9 mouse cellular contexts compared by ENCODE assay signal in genomic region chr14:102510387-102510786, GRCm38 (mm10).
DNase-seq lines count a peak whose midpoint lies in the region; ATAC-seq lines count a peak whose summit lies in the region.
"Had no signal": no experiment of that assay in that cellular context is flagged by ENCODE, and none has a peak within 500 bp of the region (broad histone marks: within the 10 kb centered on the region; RNA-seq: fewer than 3 reads in every experiment).

No protein-coding gene starts in this region.

- H3K9ac ChIP-seq in hindbrain, embryonic 11.5 days (ENCODE audit: low read depth, low read length) = no peak overlapping the region
- no peak overlapping the region for H3K9ac ChIP-seq in hindbrain, embryonic 16.5 days (ENCODE audit: low read depth, low read length)
- H3K9ac ChIP-seq in intestine, embryonic 16.5 days (ENCODE audit: low read depth, low read length) = no peak overlapping the region
- no peak overlapping the region for H3K9ac ChIP-seq in neural tube, embryonic 11.5 days (ENCODE audit: low read length)

- H3K4me1 ChIP-seq in hindbrain, embryonic 11.5 days (replicated peaks; ENCODE audit: control insufficient read depth, insufficient read depth, low read length) = no peaks in the 10 kb centered on the region
- no peaks in the 10 kb centered on the region for H3K4me1 ChIP-seq in hindbrain, embryonic 16.5 days (ENCODE audit: control insufficient read depth, insufficient read depth, low read depth, low read length)
- H3K4me1 ChIP-seq in embryonic facial prominence, embryonic 10.5 days = peaks cover 18% of the 10 kb centered on the region
- no peaks in the 10 kb centered on the region for H3K4me1 ChIP-seq in intestine, embryonic 16.5 days (ENCODE audit: control insufficient read depth, insufficient read depth, low read length)
- H3K4me1 ChIP-seq in neural tube, embryonic 11.5 days (ENCODE audit: control insufficient read depth, insufficient read depth, low read length) = no peaks in the 10 kb centered on the region

- DNase-seq in hindbrain, embryonic 11.5 days (ENCODE audit: low spot score) = peak; percentile 79
- DNase-seq in adrenal gland, postnatal 25 days = peak; percentile 78
- peak; percentile 75 for DNase-seq in embryonic facial prominence, embryonic 10.5 days (ENCODE audit: low spot score)
- peak; percentile 44 to 47 for DNase-seq in left cerebral cortex, postnatal 36 days (ENCODE audit: low spot score in 2 of 2)
- peak; percentile 65 for DNase-seq in neural tube, embryonic 11.5 days (ENCODE audit: low spot score)
- peak; percentile 29 for DNase-seq in thymus, postnatal 25 days

- no peaks in the 10 kb centered on the region for H3K36me3 ChIP-seq in hindbrain, embryonic 11.5 days (ENCODE audit: control insufficient read depth, insufficient read depth, low read length)
- H3K36me3 ChIP-seq in hindbrain, embryonic 16.5 days (ENCODE audit: control insufficient read depth, insufficient read depth, low read length) = no peaks in the 10 kb centered on the region
- no peaks in the 10 kb centered on the region for H3K36me3 ChIP-seq in embryonic facial prominence, embryonic 10.5 days (replicated peaks)
- no peaks in the 10 kb centered on the region for H3K36me3 ChIP-seq in intestine, embryonic 16.5 days (ENCODE audit: control insufficient read depth, insufficient read depth, low read length)
- no peaks in the 10 kb centered on the region for H3K36me3 ChIP-seq in neural tube, embryonic 11.5 days (ENCODE audit: control insufficient read depth, insufficient read depth, low read length)

- no peak overlapping the region for H3K4me3 ChIP-seq in hindbrain, embryonic 11.5 days (ENCODE audit: low read depth, low read length)
- H3K4me3 ChIP-seq in hindbrain, embryonic 16.5 days (ENCODE audit: low read length) = no peak overlapping the region
- H3K4me3 ChIP-seq in embryonic facial prominence, embryonic 10.5 days = no peak overlapping the region
- H3K4me3 ChIP-seq in intestine, embryonic 16.5 days (ENCODE audit: low read length) = no peak overlapping the region
- H3K4me3 ChIP-seq in neural tube, embryonic 11.5 days (ENCODE audit: low read depth, low read length) = no peak overlapping the region

- no peak overlapping the region for H3K4me2 ChIP-seq in hindbrain, embryonic 11.5 days (replicated peaks; ENCODE audit: low read depth, low read length)
- H3K4me2 ChIP-seq in hindbrain, embryonic 16.5 days (ENCODE audit: low read length) = no peak overlapping the region
- H3K4me2 ChIP-seq in intestine, embryonic 16.5 days (ENCODE audit: low read depth, low read length) = no peak overlapping the region
- H3K4me2 ChIP-seq in neural tube, embryonic 11.5 days (ENCODE audit: low read depth) = no peak overlapping the region

- no peak overlapping the region for H3K27ac ChIP-seq in hindbrain, embryonic 11.5 days (ENCODE audit: low read depth, low read length)
- no peak overlapping the region for H3K27ac ChIP-seq in hindbrain, embryonic 16.5 days (ENCODE audit: low read depth, low read length)
- no peak overlapping the region for H3K27ac ChIP-seq in embryonic facial prominence, embryonic 10.5 days (replicated peaks)
- H3K27ac ChIP-seq in intestine, embryonic 16.5 days (ENCODE audit: low read length) = no peak overlapping the region
- no peak overlapping the region for H3K27ac ChIP-seq in neural tube, embryonic 11.5 days (ENCODE audit: low read depth, low read length)
- H3K27ac ChIP-seq: macrophage had no signal

- H3K9me3 ChIP-seq in hindbrain, embryonic 11.5 days (ENCODE audit: control insufficient read depth, low read length) = no peaks in the 10 kb centered on the region
- H3K9me3 ChIP-seq in hindbrain, embryonic 16.5 days (ENCODE audit: control insufficient read depth, low read length) = no peaks in the 10 kb centered on the region
- no peaks in the 10 kb centered on the region for H3K9me3 ChIP-seq in embryonic facial prominence, embryonic 10.5 days
- H3K9me3 ChIP-seq in intestine, embryonic 16.5 days (ENCODE audit: control insufficient read depth, low read length) = no peaks in the 10 kb centered on the region
- no peaks in the 10 kb centered on the region for H3K9me3 ChIP-seq in neural tube, embryonic 11.5 days (ENCODE audit: control insufficient read depth, low read length)

- WGBS in hindbrain, embryonic 11.5 days = 30% methylated on average over 4 of the region's 4 CpGs
- WGBS in hindbrain, embryonic 16.5 days = 31% methylated on average over 4 of the region's 4 CpGs
- 36% methylated on average over 4 of the region's 4 CpGs for WGBS in embryonic facial prominence, embryonic 10.5 days
- 30% methylated on average over 4 of the region's 4 CpGs for WGBS in intestine, embryonic 16.5 days
- WGBS in neural tube, embryonic 11.5 days = 29% methylated on average over 4 of the region's 4 CpGs

- intact Hi-C loops in left cerebral cortex, postnatal 36 days (cut with DNase I) = loop anchor here (2.0 to 10.0 kb wide), 3 partner anchors 326 to 564 kb away; no protein-coding TSS in a partner anchor

- H3K27me3 ChIP-seq in hindbrain, embryonic 11.5 days (ENCODE audit: control insufficient read depth, insufficient read depth, low read length) = no peaks in the 10 kb centered on the region
- H3K27me3 ChIP-seq in hindbrain, embryonic 16.5 days (replicated peaks; ENCODE audit: control insufficient read depth, insufficient read depth, low read length) = no peaks in the 10 kb centered on the region
- no peaks in the 10 kb centered on the region for H3K27me3 ChIP-seq in embryonic facial prominence, embryonic 10.5 days (replicated peaks; ENCODE audit: low read depth, poor library complexity, severe bottlenecking)
- H3K27me3 ChIP-seq in intestine, embryonic 16.5 days (replicated peaks; ENCODE audit: control insufficient read depth, insufficient read depth, low read length) = no peaks in the 10 kb centered on the region
- H3K27me3 ChIP-seq in neural tube, embryonic 11.5 days (ENCODE audit: control insufficient read depth, insufficient read depth, low read length) = no peaks in the 10 kb centered on the region

- ATAC-seq in hindbrain, embryonic 11.5 days (ENCODE audit: low FRiP score) = 0 out of 2 replicates have a peak, but pooled peaks have one; percentile 38
- no peak for ATAC-seq in hindbrain, embryonic 16.5 days
- ATAC-seq in intestine, embryonic 16.5 days = peak; percentile 16; the same call in 1 of the 2 replicates
- peak; percentile 62 for ATAC-seq in neural tube, embryonic 11.5 days (ENCODE audit: insufficient read depth, low FRiP score, low TSS enrichment)

Comparison
In these comparisons a context has a peak if more than half of its experiments do, and no peak if none do; other contexts are left out.
1. DNase-seq: peak in every context shown above with its lines; median percentile 79 in hindbrain, embryonic 11.5 days; 78 in adrenal gland, postnatal 25 days; 75 in embryonic facial prominence, embryonic 10.5 days; 65 in neural tube, embryonic 11.5 days; 46 in left cerebral cortex, postnatal 36 days; 29 in thymus, postnatal 25 days.